Mouse (Mus musculus) spleen, embryonic (tissue): ENCODE data around the gene Fam241a.

ENCODE experiments used
- CTCF ChIA-PET: fragments of 350-600 bp; sonication (Branson Sonifier 250); formaldehyde crosslinking; loops from one replicate; lab custom pipeline; 2022; lab: Charles Lee

The Fam241a gene

GRCm38 (mm10) chr3:127837972-127838644, 58.0 kb downstream of the Fam241a start:
- CTCF ChIA-PET: interaction anchor here (0.5 to 2.0 kb wide), 5 partner anchors 10 to 287 kb away, joined by 3 to 8 read pairs (median 3); no protein-coding TSS in a partner anchor

GRCm38 (mm10) chr3:127837154-127837865, 58.8 kb downstream of the Fam241a start, which contains the start of gene Ap1ar:
Ap1ar (minus strand) TSS chr3:127837523.
- CTCF ChIA-PET: interaction anchor here (0.5 to 2.0 kb wide), 4 partner anchors 11 to 58 kb away, joined by 3 to 10 read pairs (median 6); no protein-coding TSS in a partner anchor

- CTCF ChIA-PET: interaction anchor here (0.5 to 2.0 kb wide), 2 partner anchors 10 to 59 kb away, joined by 8 to 10 read pairs; no protein-coding TSS in a partner anchor
Measured at GRCm38 (mm10) chr3:127836798-127837153, 59.3 kb downstream of the Fam241a start.

- CTCF ChIA-PET: interaction anchor here (0.6 kb wide), 1 partner anchor 127 kb away, joined by 5 read pairs; no protein-coding TSS in a partner anchor
Measured at GRCm38 (mm10) chr3:127835594-127835993, 60.5 kb downstream of the Fam241a start.

- CTCF ChIA-PET: no interaction called here
Measured at GRCm38 (mm10) chr3:127834040-127834439, 62.1 kb downstream of the Fam241a start.

GRCm38 (mm10) chr3:127831079-127831478, 65.0 kb downstream of the Fam241a start:
- CTCF ChIA-PET: no interaction called here

- CTCF ChIA-PET: no interaction called here
Measured at GRCm38 (mm10) chr3:127830183-127830582, 65.9 kb downstream of the Fam241a start.

GRCm38 (mm10) chr3:127827123-127827522, 69.0 kb downstream of the Fam241a start:
- CTCF ChIA-PET: interaction anchor here (2.5 kb wide), 1 partner anchor 10 kb away, joined by 8 read pairs; the partner anchor contains the start of gene Ap1ar

GRCm38 (mm10) chr3:127826503-127826902, 69.6 kb downstream of the Fam241a start:
- CTCF ChIA-PET: interaction anchor here (0.6 to 2.5 kb wide), 2 partner anchors 11 to 185 kb away, joined by 3 to 8 read pairs; partner anchors contain the start of gene Ap1ar

- CTCF ChIA-PET: interaction anchor here (0.5 to 0.6 kb wide), 2 partner anchors 14 to 36 kb away, joined by 3 read pairs; no protein-coding TSS in a partner anchor
Measured at GRCm38 (mm10) chr3:127823886-127824863, 71.9 kb downstream of the Fam241a start.

- CTCF ChIA-PET: no interaction called here
Measured at GRCm38 (mm10) chr3:127821209-127821608, 74.9 kb downstream of the Fam241a start.

- CTCF ChIA-PET: no interaction called here
Measured at GRCm38 (mm10) chr3:127820400-127820799, 75.7 kb downstream of the Fam241a start.
